Mouse (Mus musculus) naive thymus-derived CD4-positive, alpha-beta T cell, adult 2 months (primary cell): ENCODE data around the gene Atp10a.
A peak's percentile ranks its signal among the peaks of the same experiment; 100 is the strongest.
"Not testable (repeated sequence)": the region's sequence is repeated elsewhere in the genome, so short reads cannot be mapped to it uniquely, and the experiment has no call there.

Experiments
- DNase-seq: peaks from one replicate; pipeline ENCODE4 v3.0.0-alpha.2; 2011; ENCODE audit warnings: low read depth

Gene Atp10a

DNA sequence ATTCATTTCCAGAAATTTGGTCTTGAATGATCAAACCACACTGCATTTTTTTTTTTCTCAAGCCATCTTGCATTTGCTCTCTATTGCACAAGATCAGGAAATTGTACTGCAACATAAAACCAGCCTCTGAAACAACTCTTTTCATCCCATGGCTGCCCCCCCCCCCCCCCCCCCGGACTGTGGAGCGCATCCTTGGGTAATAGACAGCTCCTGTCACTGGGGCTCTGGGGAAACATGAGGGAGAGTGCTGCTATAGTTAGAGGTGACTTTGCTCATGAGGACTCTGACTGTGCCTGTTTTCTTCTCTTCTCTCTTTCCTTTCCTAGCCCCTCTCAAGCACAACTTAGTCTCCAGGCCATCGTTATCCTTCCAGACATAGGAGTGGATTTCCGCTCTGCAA lies 131.6 kb downstream of the Atp10a start:
- no peak for DNase-seq

GRCm38 (mm10) chr7:58788424-58789261 lies 132.7 kb downstream of the Atp10a start:
- no peak for DNase-seq

DNA sequence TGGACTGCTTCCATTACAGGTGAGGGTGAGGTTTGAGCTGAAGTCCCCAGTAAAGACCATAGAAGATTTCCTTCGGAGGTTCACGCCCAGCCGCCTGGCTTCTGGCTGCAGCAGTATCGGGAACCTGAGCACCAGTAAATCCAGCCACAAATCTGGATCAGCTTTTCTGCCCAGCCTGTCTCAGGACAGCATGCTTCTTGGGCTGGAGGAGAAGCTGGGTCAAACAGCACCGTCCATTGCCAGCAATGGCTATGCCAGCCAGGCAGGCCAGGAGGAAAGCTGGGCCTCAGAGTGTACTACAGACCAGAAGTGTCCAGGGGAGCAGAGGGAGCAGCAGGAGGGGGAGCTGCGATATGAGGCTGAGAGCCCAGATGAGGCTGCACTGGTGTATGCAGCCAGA lies 141.3 kb downstream of the Atp10a start:
- DNase-seq, result no peak

DNA sequence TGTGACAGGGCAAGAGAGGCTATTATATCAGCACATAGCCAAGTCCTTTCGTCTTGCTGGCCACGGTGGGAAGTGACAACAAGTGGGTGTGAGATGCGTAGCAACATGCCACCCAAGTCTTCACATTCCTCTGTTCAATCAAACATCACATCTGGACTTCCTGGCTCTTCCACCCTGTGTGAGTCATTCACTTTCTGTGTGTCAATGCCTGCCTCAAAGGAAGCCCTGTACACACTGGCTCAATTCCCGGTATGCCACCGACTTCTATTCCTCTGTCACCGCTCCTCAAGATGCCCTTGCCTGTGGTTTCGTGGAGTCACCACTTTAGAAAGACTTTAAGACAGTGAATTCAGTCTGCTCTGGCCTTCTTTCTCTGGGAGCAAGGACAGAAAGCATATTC lies 144.9 kb downstream of the Atp10a start:
- DNase-seq, result no peak

- DNase-seq, result no peak
Measured at GRCm38 (mm10) chr7:58801791-58802190, 145.8 kb downstream of the Atp10a start.

DNA sequence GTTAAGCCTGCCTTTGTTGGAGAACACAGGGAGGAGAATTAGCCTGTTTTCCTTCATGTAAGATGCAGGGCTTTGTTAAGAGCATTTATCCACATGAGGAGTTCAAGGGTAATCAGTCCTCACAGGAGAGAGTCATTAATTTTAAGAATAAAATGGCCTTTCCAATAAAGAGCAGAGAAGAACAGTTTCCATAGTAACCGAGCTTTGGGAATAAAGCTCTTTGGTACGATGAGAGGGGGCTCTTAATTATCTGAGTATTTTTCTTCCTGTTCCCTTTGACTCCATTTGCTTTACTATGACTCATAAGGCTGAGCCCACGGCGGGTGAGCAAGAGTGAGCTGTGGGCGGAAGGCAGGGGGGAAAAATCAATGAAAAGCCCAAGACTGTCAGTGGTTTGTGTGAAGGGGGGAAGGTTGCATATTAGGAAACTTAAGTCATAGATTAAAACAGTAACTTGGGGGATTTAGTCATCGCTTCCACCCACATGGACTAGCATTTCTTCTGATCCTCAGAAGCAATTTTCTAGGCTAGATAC lies 166.2 kb downstream of the Atp10a start:
- no peak for DNase-seq

- no peak for DNase-seq
Measured at GRCm38 (mm10) chr7:58824686-58825085, 168.7 kb downstream of the Atp10a start.

GRCm38 (mm10) chr7:58829111-58829510 lies 173.1 kb downstream of the Atp10a start:
- peak; percentile 27 for DNase-seq

DNA sequence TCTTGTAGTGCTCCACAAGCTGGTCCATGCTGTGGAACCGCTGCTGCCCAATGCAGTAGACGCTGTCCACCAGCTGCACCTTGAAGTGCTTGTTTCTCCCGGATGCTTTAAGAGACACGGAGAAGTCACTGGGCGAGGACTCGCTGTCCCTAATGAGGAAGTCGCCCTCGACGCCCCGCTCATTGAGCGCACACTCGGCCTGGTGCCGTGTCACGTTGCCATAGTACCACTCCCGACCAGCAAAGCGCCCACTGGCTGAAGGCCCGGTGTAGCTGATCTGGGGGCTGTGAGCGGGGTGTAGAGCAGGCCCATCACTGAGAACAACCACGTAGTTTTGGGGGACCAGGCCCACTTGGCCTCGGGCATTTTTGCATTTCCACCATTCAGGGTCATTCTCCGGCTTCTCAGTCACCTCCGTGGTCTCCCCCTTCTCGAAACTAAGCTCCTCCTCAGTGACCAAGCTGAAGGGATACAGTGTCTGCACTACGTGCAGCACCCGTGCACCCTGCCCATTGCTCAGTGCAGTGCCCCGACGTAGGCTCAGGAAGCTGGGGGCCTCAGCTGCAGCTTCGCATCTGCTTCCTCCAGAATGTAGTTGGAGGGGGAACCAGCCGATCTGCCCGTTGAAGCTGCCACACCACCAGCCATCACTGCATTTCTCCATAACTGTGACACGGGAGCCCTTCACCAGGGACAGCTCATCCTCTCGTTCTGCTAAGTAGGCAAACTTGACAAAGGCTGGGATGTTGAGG lies 181.1 kb downstream of the Atp10a start:
- DNase-seq, result not testable (repeated sequence)

DNA sequence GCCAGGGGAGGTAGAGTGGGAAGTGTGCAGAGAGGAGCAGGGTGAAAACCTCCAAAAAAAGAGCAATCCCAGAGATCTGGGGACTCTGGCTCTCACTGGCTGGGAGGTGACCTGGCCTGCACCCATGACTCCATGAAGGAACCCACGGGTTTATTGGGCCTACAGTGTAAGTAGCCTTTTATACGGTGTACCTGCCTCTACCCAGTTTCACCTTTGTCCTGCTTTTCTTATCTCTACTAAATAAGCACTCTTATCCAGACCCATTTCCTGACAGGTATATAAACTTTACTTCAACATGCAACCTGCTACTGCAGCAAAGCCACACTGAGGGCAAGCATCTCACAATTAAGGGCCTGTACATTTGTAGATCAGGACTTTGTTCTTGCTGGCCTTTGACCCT lies 184.4 kb downstream of the Atp10a start:
- DNase-seq, result no peak

DNA sequence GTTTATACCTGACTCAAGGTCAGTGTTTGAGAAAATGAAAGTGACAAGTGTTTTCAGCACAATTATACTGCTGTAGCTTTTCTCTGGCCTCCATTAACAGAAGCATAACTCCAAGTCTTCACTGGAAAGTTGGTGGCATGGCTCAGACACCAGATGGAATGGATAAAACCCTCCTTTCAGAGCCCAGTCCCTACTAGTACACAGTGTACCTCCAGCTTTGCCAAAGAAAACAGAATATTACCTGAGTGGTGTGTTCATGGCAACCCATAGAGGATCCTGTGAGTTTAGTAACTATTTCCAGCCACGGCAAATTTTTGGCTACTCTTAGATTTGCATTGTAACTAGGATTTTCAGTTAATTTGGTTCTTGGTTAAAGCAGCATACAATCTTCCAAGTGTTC lies 185.1 kb downstream of the Atp10a start:
- no peak for DNase-seq

GRCm38 (mm10) chr7:58842818-58843217 lies 186.9 kb downstream of the Atp10a start:
- DNase-seq, result no peak

DNA sequence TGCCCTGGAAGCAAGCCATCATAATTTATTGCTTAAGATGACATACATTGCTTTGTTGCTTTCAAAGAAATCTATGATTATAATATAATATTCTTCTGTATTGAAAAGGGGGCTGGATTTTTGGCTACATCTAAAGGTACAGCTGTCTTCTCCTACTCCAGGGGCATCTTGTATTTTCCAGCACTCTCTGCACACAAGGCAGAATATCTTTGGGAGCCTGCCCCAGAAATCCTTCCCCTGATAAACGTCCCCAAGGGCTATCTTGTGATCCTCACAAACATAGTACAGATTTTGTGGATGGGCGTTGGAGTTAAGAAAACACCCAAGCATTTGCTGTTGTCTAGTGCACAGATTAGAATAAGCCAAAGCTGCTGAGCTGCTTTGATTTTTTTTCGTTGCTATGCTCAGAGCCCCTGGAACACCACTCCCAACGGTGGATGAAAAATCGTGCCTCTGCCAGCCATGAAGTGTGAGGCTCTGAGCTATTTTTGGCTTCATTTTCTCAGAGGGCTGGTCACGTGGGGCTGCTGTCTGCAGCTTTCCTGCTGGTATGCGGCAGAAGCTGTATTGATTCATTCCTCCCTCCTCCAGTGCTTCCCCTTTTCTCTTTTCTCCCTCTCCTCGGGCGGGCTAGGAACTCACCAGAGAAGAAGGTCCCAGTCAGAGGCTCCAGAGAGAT lies 187.9 kb downstream of the Atp10a start:
- peak; percentile 21 for DNase-seq

- no peak for DNase-seq
Measured at GRCm38 (mm10) chr7:58844449-58844848, 188.5 kb downstream of the Atp10a start.

DNA sequence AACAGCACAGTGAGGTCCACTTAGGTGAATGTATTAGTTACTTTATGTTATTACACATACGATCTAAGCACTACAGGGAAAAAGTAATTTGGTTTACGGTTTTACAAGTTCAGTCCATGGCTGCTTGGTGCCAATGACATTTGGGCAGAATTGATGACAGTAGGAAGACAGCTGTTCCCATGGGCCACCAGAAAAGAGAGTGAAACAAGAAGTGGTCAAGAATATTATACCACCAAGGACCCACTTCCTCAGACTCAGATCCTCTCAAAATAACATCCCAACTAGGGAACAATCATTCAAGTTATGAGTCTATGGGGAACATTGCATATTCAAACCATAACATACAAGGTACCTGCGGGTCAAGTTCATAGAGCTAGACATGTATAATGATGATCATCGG lies 203.0 kb downstream of the Atp10a start:
- DNase-seq, result no peak

GRCm38 (mm10) chr7:58863174-58863573 lies 207.2 kb downstream of the Atp10a start:
- no peak for DNase-seq

DNA sequence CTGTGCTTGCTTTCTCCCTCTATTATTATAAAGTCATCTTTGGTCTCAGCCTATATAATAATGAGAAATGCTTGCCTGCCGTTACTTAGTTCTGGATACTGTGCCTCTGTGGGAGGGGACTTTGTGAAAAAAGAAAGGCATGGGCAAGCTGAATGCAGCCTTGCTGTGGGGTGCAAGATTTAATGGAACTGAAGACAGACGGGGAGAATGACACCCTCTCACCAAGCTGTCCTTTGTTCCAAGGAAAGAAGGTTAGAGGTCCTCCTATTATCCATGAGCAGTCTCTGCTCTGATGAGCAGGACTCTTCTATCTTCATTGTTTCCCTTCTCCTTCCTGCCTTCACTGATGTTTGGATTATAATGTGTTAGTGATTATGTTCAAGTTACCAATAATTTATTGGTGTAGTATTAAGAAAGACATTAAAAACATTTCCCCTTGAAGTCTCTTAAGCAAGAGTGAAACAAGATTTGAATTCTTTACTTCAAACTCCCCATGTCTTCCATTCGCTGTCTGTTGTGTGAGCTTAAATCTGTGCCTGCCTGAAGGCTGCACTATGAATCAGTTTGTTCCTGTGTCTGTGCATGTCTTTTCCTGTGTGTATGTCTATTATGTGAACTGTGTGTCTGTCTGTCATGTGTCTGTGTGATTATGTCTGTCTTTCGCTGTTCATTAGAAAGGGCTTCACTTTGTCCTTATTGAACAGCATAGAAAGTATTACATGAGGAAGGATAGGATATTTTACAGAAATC lies 211.1 kb downstream of the Atp10a start:
- no peak for DNase-seq

DNA sequence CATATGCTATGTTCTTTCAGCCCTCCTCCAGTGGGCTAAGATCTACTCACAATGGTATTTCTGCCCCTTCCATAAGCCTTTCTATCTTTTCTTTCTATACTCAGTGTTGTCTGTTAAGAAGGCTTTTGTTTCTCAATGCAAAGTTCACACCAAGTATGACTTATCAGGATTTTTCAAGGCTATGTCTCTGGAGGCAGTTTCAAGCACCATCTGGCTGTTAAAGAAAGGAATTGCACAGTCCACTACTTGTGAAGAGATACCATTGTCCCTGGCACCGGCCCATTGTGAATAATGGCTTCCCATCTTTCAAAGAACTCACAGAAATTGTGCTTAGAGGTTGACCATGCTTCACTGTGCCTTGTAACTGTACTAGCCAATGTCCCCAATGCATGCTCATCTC lies 214.7 kb downstream of the Atp10a start:
- DNase-seq, result no peak

- no peak for DNase-seq
Measured at GRCm38 (mm10) chr7:58873676-58874075, 217.7 kb downstream of the Atp10a start.
